Mouse (Mus musculus) adrenal gland, postnatal 36 days (tissue): ENCODE results near the gene E2f6. TPM values are rescaled to one million over a fixed set of nuclear protein-coding genes. Genes with fewer than 3 reads are reported as not detected.

Experiments used
- DNase-seq, 2 experiments: peaks; one replicate each; pipeline ENCODE4 v3.0.0; 2021; ENCODE audit warnings: mixed read lengths in 1 of 2
- total RNA-seq, 2 experiments: library from RNA; stranded (reverse); gene quantifications; 2 replicates each; pipeline ENCODE4 v1.2.3; 2021

E2f6 gene
- total RNA-seq, 2 experiments from 2014 or later = 33.8 to 39.0 TPM

GRCm38 (mm10) chr12:16848501-16848900 is 37.7 kb downstream of the E2f6 start:
- no peak for DNase-seq

- DNase-seq = no peak
Observed at GRCm38 (mm10) chr12:16849821-16850220, 39.1 kb downstream of the E2f6 start.

GRCm38 (mm10) chr12:16850431-16851375 is 39.9 kb downstream of the E2f6 start:
- peak; percentile 50 to 62 for DNase-seq

GRCm38 (mm10) chr12:16853431-16854165 is 42.8 kb downstream of the E2f6 start:
- peak; percentile 92 for DNase-seq

GRCm38 (mm10) chr12:16855632-16856305 is 45.0 kb downstream of the E2f6 start:
- no peak for DNase-seq

- DNase-seq = no peak
Observed at GRCm38 (mm10) chr12:16856306-16856679, 45.5 kb downstream of the E2f6 start.

- DNase-seq = no peak
Observed at GRCm38 (mm10) chr12:16858081-16858480, 47.3 kb downstream of the E2f6 start.

GRCm38 (mm10) chr12:16859781-16860180 is 49.0 kb downstream of the E2f6 start:
- DNase-seq = no peak

GRCm38 (mm10) chr12:16860533-16860932 is 49.8 kb downstream of the E2f6 start:
- DNase-seq = no peak

GRCm38 (mm10) chr12:16860961-16861360 is 50.2 kb downstream of the E2f6 start:
- no peak for DNase-seq

- peak in 1 of 2 experiments; percentile 37 for DNase-seq
Observed at GRCm38 (mm10) chr12:16864477-16864876, 53.7 kb downstream of the E2f6 start.

GRCm38 (mm10) chr12:16865871-16866270 is 55.1 kb downstream of the E2f6 start:
- DNase-seq = no peak

GRCm38 (mm10) chr12:16866460-16866859 is 55.7 kb downstream of the E2f6 start:
- DNase-seq = no peak

GRCm38 (mm10) chr12:16867306-16867705 is 56.5 kb downstream of the E2f6 start:
- no peak for DNase-seq

- DNase-seq = no peak
Observed at GRCm38 (mm10) chr12:16868618-16869017, 57.9 kb downstream of the E2f6 start.

- DNase-seq = no peak
Observed at GRCm38 (mm10) chr12:16869091-16869778, 58.5 kb downstream of the E2f6 start.

GRCm38 (mm10) chr12:16869870-16870404 is 59.2 kb downstream of the E2f6 start:
- DNase-seq = no peak

GRCm38 (mm10) chr12:16870405-16871068 is 59.8 kb downstream of the E2f6 start:
- DNase-seq = peak; percentile 73 to 74

GRCm38 (mm10) chr12:16872006-16872405 is 61.2 kb downstream of the E2f6 start:
- no peak for DNase-seq

GRCm38 (mm10) chr12:16872926-16873464 is 62.2 kb downstream of the E2f6 start:
- DNase-seq = no peak

- DNase-seq = no peak
Observed at GRCm38 (mm10) chr12:16873549-16873948, 62.8 kb downstream of the E2f6 start.
